Mouse (Mus musculus) T-helper 2 cell (primary cell): ENCODE results near the gene Upp2.

Source experiments
- in situ Hi-C: fragments of 300-600 bp; cut with MboI, MseI; formaldehyde crosslinking; loops from one replicate; pipeline ENCODE4 v1.15.1; 2025; ENCODE audit warnings: high pct_unique_total_duplicates

The Upp2 gene

GRCm38 (mm10) chr2:58669114-58669513 is 102.0 kb downstream of the Upp2 start:
- in situ Hi-C loops = no loop called here

- in situ Hi-C loops = no loop called here
Observed at GRCm38 (mm10) chr2:58672520-58672919, 105.4 kb downstream of the Upp2 start.

DNA sequence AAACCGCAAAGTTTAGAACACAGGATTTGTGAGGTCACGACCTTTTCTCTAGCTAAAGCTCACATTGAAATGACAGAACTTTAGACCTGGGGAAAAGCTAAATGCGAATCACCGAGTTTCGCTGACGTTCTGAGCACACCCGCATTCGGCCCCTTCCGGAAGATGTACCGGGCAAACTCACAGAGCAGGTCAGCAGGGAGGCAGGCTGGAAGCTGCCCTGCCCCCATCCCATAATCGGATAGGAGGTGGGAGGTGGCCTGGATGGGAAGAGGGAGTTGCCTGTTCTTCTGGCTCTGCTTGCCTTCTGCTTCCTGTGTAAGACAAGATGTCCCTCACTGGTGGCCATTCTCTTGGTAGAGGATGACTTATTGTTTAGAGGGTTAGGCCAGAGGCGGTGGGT is 112.9 kb downstream of the Upp2 start:
- in situ Hi-C loops = no loop called here

- in situ Hi-C loops = no loop called here
Observed at GRCm38 (mm10) chr2:58680794-58681193, 113.7 kb downstream of the Upp2 start.

DNA sequence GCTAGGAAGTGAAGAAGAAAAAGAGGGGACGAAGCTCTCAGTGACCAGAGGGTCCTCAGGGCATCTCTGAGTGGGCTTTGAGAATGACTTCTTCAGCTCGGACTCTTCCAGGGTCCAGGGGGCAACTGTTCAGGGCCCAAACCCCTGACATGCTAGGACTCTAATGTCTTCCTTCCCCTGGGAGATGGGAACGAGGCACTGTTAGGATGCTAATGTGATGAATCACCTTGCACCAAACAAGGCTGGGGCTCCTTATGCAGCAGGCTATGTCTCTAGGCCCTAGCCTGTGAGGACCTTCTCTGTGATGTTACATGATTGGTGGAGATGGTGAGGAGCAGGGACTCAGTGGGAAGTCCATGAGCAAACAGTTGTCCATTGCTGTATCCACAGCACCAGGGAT is 114.3 kb downstream of the Upp2 start:
- in situ Hi-C loops = no loop called here

DNA sequence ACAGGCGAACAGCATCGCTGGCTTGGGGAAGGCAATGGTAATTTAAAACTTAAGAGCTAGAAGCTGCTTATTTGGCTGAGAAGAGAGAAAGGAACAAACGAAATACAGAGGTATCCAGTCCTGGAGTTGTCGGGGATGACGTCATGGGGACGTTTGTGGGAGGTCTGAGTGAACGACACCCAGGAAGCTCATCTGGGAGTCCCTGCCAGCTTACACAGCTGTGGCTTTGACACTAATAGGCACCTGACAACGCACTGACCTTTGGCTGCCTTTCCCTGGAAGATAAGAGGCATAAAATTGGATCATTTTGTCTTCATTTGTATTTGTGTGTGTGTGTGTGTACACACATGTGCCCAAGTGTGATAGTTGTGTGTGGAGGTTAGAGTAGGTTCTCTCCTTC is 130.4 kb downstream of the Upp2 start:
- in situ Hi-C loops = no loop called here

DNA sequence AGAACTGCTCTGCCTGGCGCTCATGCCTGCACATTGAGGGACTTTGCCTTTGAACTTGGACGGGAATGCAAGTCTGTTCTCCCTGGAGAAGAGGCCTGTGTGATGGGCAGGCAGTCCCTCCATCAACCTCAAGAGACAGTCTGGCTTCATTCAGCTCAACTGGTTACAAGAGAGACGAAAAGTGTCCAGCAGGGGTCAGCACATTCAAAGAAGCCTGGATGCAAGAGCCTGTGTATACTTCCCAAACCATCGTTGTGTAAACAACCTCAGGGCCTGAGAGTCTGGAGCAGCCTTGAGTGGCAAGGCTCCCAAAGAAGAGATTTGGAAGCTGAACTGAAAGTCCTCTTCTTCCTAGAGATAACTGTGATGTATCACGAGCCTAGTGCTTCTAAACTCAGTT is 132.8 kb downstream of the Upp2 start:
- in situ Hi-C loops = no loop called here

DNA sequence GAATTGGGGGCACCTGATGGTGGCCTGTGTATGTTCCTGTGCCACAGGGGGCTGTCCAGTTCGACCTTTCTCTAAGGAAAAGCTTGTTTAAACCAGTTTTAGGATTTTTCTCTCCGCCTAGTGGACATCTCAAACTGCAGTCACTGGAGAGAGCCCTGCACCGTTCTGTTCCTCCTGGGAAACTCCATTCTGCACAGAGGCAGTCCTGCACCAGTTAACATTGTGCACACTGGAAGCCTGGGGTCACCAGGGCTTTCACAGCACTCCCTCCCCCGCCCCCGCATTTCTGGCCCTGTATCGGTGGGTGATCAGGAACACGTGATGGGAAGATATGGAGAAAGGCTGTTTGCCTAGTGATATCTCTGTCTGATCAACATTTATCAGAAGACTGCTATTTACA is 133.3 kb downstream of the Upp2 start:
- in situ Hi-C loops = no loop called here

GRCm38 (mm10) chr2:58701627-58702026 is 134.5 kb downstream of the Upp2 start:
- in situ Hi-C loops = no loop called here

- in situ Hi-C loops = no loop called here
Observed at GRCm38 (mm10) chr2:58703226-58703625, 136.1 kb downstream of the Upp2 start.

DNA sequence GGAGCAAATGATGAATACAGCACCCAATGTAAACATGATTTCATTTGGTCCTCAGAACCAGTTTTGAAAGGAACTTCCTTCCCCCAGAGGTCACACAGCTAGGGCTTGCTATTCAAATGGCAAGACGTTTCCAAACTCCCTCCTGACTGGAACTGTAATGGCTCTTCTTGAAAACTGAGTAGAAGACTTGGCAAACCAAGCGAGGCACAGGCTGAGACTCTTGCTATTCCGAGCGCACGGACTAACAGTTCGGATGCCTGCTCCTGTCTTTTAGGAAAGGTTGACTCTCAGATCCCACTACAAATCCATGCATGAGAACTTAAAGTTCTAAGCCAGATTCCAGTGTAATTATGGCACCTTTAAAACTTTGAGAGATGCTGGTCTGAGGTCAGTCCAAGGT is 136.5 kb downstream of the Upp2 start:
- in situ Hi-C loops = no loop called here

GRCm38 (mm10) chr2:58704576-58704975 is 137.5 kb downstream of the Upp2 start:
- in situ Hi-C loops = no loop called here

DNA sequence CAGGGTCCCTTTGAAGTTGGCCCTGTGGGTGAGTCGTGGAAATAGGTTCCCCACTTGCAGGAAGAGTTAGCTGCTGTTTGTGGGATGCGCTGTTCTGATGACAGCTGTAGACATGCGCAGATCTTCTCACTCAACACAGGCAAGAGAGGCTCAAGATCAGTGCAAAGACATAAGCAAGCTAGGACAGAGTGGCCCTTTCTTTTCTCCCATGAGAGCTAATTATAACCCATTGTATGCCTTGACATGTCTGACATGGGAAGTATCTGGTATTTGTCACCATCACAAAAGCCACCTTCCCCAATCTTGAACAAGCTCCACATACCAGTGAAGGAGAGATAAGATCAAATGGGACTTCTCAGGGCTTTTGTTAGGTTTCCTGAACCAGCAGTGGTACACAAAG is 140.6 kb downstream of the Upp2 start:
- in situ Hi-C loops = no loop called here

GRCm38 (mm10) chr2:58710234-58710633 is 143.1 kb downstream of the Upp2 start:
- in situ Hi-C loops = no loop called here

DNA sequence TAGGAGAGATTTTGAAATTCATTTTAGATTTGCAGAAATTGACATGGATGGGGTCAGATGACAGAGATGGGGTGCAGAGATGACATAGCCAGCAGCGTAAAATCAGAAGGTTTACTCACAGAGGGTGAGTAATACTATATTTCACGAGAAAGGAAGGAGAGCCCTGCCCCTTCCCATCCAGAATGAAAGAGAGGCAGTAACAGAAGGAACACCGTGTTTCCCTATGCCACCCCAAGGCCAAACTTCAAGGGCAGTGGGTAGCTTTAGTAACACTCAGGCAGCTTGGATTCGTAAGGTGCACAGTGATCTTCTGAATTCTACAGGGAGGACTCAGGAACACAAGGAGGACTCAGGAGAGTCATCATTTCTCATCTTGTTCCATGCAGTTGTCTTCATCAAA is 144.0 kb downstream of the Upp2 start:
- in situ Hi-C loops = no loop called here

DNA sequence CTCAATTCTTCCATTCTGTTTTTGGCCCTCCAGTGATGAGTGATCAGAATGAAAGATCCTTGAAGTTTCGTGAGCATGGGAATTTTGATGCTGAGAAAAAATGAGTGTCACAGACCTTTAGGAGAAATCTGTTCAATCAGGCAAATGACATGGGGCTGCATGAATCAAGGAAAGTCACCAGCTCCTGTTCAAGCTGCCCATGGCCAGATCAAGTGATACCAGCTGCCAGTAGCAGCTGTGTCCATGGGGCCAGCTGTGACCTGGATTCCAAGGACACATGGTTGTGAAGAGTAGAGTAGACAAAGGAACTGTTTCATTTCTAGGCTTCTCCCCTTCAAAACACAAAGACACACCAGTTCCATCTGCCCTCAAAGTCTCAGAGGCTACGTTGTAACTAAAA is 144.4 kb downstream of the Upp2 start:
- in situ Hi-C loops = no loop called here

- in situ Hi-C loops = no loop called here
Observed at GRCm38 (mm10) chr2:58711935-58712334, 144.8 kb downstream of the Upp2 start.

- in situ Hi-C loops = no loop called here
Observed at GRCm38 (mm10) chr2:58717898-58718297, 150.8 kb downstream of the Upp2 start.

GRCm38 (mm10) chr2:58737192-58737820 is 170.2 kb downstream of the Upp2 start:
- in situ Hi-C loops = loop anchor here (25.0 kb wide), 1 partner anchor 400 kb away; no protein-coding TSS in a partner anchor

DNA sequence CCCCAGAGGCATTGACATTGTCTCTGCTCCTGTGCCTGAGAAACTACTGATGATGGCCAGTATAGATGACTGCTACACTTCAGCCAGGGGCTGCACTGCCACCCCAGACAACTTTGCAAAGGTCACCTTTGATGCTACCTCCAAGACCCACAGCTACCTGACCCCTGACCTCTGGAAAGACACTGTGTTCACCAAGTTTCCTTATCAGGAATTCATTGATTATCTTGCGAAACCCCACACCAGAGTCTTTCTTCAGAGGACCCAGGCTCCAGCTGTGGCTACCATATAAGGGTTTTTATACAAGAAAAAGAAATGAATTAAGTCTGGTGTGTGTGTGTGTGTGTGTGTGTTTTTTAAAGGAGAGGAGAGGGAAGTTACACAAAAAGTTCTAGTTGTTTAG is 174.1 kb downstream of the Upp2 start:
- in situ Hi-C loops = loop anchor here (25.0 kb wide), 1 partner anchor 396 kb away; no protein-coding TSS in a partner anchor

DNA sequence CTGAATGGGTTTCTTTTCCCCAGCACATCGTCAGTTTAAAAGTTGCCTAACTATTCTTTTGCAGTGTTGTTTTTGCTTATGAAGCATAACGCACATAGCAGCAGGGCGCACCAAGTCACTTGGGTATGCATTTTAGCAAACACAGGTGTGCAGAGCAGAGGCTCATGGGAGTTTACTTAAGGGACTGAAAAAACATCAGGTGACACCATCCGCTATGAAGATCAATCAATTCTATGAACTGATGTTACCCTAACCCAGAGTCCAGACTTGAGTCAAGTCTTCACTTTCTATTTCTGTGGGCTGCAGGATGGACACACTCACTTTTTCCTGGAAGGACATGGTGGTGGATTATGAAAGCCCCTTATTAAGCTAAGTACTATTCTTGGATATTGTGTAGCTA is 174.9 kb downstream of the Upp2 start:
- in situ Hi-C loops = loop anchor here (25.0 kb wide), 1 partner anchor 395 kb away; no protein-coding TSS in a partner anchor

DNA sequence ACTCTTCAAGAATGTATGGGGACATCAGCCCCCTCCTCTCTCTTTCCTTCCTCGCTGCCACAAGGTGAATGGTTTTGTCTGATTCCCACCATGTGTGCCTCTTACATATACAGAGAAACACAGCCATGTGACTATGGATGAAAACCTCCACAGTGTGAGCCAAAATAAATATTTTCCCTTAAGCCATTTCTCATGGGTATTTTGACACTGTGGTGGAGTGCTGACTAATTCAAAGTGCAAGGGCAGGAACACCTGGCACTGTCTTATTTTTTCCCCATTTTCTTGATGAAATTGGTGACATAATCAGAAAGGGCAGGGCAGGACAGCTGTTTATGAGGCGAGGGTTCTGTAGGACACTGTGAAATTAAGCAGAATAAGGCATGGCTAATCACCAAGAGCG is 176.3 kb downstream of the Upp2 start:
- in situ Hi-C loops = loop anchor here (25.0 kb wide), 1 partner anchor 394 kb away; no protein-coding TSS in a partner anchor

DNA sequence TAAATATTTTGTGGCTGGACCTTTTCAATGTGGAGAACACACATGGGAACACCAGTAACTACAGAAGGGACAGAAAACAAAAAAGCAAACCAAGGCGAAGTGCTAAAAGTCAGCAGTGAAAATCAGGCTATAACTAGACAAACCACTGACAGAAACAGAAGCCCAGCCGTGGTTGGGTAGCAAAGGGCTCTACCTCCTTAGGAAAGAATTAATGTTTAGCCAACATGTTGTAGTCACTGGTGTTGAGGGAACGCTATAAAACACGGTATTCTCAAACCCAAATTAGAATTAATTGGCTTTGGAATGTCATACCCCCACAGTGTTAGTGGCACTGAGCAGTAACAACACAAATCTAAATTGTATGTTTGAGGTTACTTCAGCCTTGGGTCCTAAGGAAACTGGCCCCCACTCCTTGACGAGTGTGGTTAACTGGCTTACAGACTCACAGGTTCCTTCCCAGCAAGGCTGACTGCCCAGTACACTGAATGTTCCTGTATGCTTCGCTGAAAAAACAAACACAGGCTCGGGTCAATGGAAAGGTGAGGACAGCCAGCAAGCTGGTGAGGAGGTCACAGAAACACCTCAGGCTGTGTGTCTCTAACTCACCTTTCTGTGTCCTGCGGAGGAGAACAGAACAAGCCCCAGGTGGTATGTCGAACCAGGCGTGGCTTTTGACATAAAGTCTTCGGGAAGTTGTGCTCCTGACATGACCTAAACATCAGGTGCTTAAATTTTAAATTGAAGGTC is 180.6 kb downstream of the Upp2 start:
- in situ Hi-C loops = loop anchor here (25.0 kb wide), 1 partner anchor 390 kb away; no protein-coding TSS in a partner anchor
